Mouse (Mus musculus) liver, postnatal 0 days (tissue): ENCODE measurements around the gene Reps1. TPM values are rescaled to one million over a fixed set of nuclear protein-coding genes. Genes with fewer than 3 reads are reported as not detected.

ENCODE experiments used
- ATAC-seq: fragments of 200-750 bp; cut with Nextera tagmentation; 2 replicates; pipeline ENCODE4 v1.8.0; 2017; ENCODE audit warnings: mild to moderate bottlenecking, moderate library complexity
- DNase-seq: peaks from one replicate; pipeline ENCODE4 v3.0.0-alpha.2; 2016
- H3K27ac ChIP-seq: fragments of 300-500 bp; sonication (generic); 2 replicates; pipeline ENCODE4 v1.5.1; 2014; ENCODE audit warnings: antibody characterized with exemption, moderate library complexity, mild to moderate bottlenecking, low read depth
- H3K27me3 ChIP-seq: fragments of 300-500 bp; sonication (generic); 2 replicates; pipeline ENCODE4 v1.6.1; 2014; ENCODE audit warnings: low read length, control low read depth, mixed read lengths; ENCODE audit not compliant: insufficient read depth
- H3K36me3 ChIP-seq: fragments of 300-500 bp; sonication (generic); replicated peaks from 2 replicates; pipeline ENCODE4 v1.6.1; 2014; ENCODE audit warnings: mild to moderate bottlenecking, control low read depth, low read length, moderate library complexity, mixed read lengths; ENCODE audit not compliant: insufficient read depth
- H3K4me1 ChIP-seq: fragments of 300-500 bp; sonication (generic); 2 replicates; pipeline ENCODE4 v1.6.1; 2014; ENCODE audit warnings: antibody characterized with exemption, mild to moderate bottlenecking, control low read depth; ENCODE audit not compliant: insufficient read depth
- H3K4me2 ChIP-seq: fragments of 300-500 bp; sonication (generic); 2 replicates; pipeline ENCODE4 v1.6.1; 2014; ENCODE audit warnings: low read depth, mild to moderate bottlenecking, low read length, moderate library complexity, mixed read lengths
- H3K4me3 ChIP-seq: fragments of 300-500 bp; sonication (generic); 2 replicates; pipeline ENCODE4 v1.5.1; 2014; ENCODE audit warnings: low read depth, low read length
- H3K9ac ChIP-seq: fragments of 300-500 bp; sonication (generic); replicated peaks from 2 replicates; pipeline ENCODE4 v1.6.1; 2014; ENCODE audit warnings: mild to moderate bottlenecking, moderate library complexity
- H3K9me3 ChIP-seq: fragments of 300-500 bp; sonication (generic); 2 replicates; pipeline ENCODE4 v1.6.1; 2016; ENCODE audit warnings: mild to moderate bottlenecking, control low read depth, low read length, mixed read lengths
- CTCF ChIP-seq: sonication (generic); IDR thresholded peaks from 2 replicates; pipeline ENCODE4 v1.5.1; 2016; ENCODE audit warnings: antibody characterized with exemption, low read depth
- EP300 ChIP-seq: IDR thresholded peaks from 2 replicates; pipeline ENCODE4 v1.6.1; 2016; ENCODE audit warnings: antibody characterized with exemption, low read depth, mild to moderate bottlenecking
- WGBS: fragments of 180-500 bp; shearing (Covaris S2); extraction: QIAGEN DNeasy Blood & Tissue Kit; methylation state at CpG from one replicate; pipeline ENCODE4 v1.1.7; 2014; ENCODE audit not compliant: insufficient replicate concordance; 5-methylcytosine and 5-hydroxymethylcytosine counted together
- polyA plus RNA-seq: library from polyadenylated mRNA; unstranded; fragments of >200 nt; fragmentation: Nextera tagmentation; extraction: Ambion mirVana; gene quantifications from 2 replicates; pipeline ENCODE4 v1.2.1, GENCODE M21; 2015

The Reps1 gene
- polyA plus RNA-seq, 1 experiment from 2014 or later, result 5.6 TPM

- no peak overlapping the region for H3K4me2 ChIP-seq
- H3K9ac ChIP-seq, result no peak overlapping the region
- no peak overlapping the region for H3K27ac ChIP-seq
- peak; percentile 73 for DNase-seq
- no peak overlapping the region for H3K4me3 ChIP-seq
- 77% methylated on average over 2 of the region's 2 CpGs for WGBS
- TF ChIP-seq CTCF, result no peak
- no peak for TF ChIP-seq EP300
- H3K36me3 ChIP-seq, result no peaks in the 10 kb centered on the region
- no peaks in the 10 kb centered on the region for H3K27me3 ChIP-seq
- peak; percentile 83 for ATAC-seq
- H3K9me3 ChIP-seq, result no peaks in the 10 kb centered on the region
- H3K4me1 ChIP-seq, result 0 out of 2 replicates have a peak, but pooled peaks cover 2% of the 10 kb centered on the region
These were observed 85.7 kb downstream of the Reps1 start for GRCm38 (mm10) chr10:18141389-18141788.

- DNase-seq, result no peak
- Histone ChIP-seq H3K27me3 (no peaks in the 10 kb centered on the region), H3K27ac (no peak overlapping the region), H3K4me1 (0 out of 2 replicates have a peak, but pooled peaks cover 2% of the 10 kb centered on the region), H3K36me3 (no peaks in the 10 kb centered on the region), H3K4me3 (no peak overlapping the region), H3K4me2 (no peak overlapping the region), H3K9me3 (no peaks in the 10 kb centered on the region), H3K9ac (no peak overlapping the region)
- ATAC-seq, result no peak
- TF ChIP-seq EP300 (no peak), CTCF (no peak)
- WGBS, result 73% methylated on average over 6 of the region's 6 CpGs
These were observed 86.6 kb downstream of the Reps1 start for GRCm38 (mm10) chr10:18142231-18142630.

- H3K36me3 ChIP-seq, result no peaks in the 10 kb centered on the region
- WGBS, result 58% methylated on average over 3 of the region's 3 CpGs
- no peak for TF ChIP-seq EP300
- TF ChIP-seq CTCF, result no peak
These were observed 91.6 kb downstream of the Reps1 start for GRCm38 (mm10) chr10:18147224-18147623.

GRCm38 (mm10) chr10:18162435-18162971 lies 106.8 kb downstream of the Reps1 start:
- Histone ChIP-seq H3K27me3 (no peaks in the 10 kb centered on the region), H3K4me2 (no peak overlapping the region), H3K9ac (no peak overlapping the region), H3K27ac (no peak overlapping the region), H3K4me1 (no peaks in the 10 kb centered on the region), H3K4me3 (no peak overlapping the region), H3K9me3 (no peaks in the 10 kb centered on the region), H3K36me3 (no peaks in the 10 kb centered on the region)
- TF ChIP-seq EP300, result no peak
- 74% methylated on average over 7 of the region's 7 CpGs for WGBS
- DNase-seq (no peak), ATAC-seq (no peak)

More at GRCm38 (mm10) chr10:18147224-18147623, 91.6 kb downstream of the Reps1 start:
- ATAC-seq (no peak), DNase-seq (no peak)
- H3K27me3 ChIP-seq, result no peaks in the 10 kb centered on the region
- no peaks in the 10 kb centered on the region for H3K9me3 ChIP-seq
- H3K9ac ChIP-seq, result no peak overlapping the region
- no peak overlapping the region for H3K4me2 ChIP-seq
- no peak overlapping the region for H3K27ac ChIP-seq
- no peaks in the 10 kb centered on the region for H3K4me1 ChIP-seq
- no peak overlapping the region for H3K4me3 ChIP-seq

Other genes starting within 250 kb of the Reps1 start
- gene Heca, start 107.8 kb upstream of the Reps1 start, polyA plus RNA-seq, result 2.3 and 2.4 TPM in 2 replicates
- 58.6 and 61.7 TPM in 2 replicates for gene Abracl, start 32.6 kb upstream of the Reps1 start, polyA plus RNA-seq
- not detected in 2 replicates for gene Ect2l, start 155.0 kb downstream of the Reps1 start, polyA plus RNA-seq
- gene Ccdc28a, start 179.1 kb downstream of the Reps1 start, polyA plus RNA-seq, result 9.0 and 14.6 TPM in 2 replicates